Mouse (Mus musculus): ENCODE results near the gene Olfr313.

- TF ChIP-seq CTCF (IDR thresholded peaks at IDR 0.05; ENCODE audit: low read depth) (no peak), EP300 (optimal IDR thresholded peaks at IDR 0.05) (no peak)
Observed at GRCm38 (mm10) chr11:58849731-58850130, 34.9 kb downstream of the Olfr313 start.

Data from stomach, postnatal 0 days (tissue).